Mouse (Mus musculus) monocyte, adult 2 months (primary cell): Measurements from ENCODE around the gene Olfr67.
"Not testable (repeated sequence)": the region's sequence is repeated elsewhere in the genome, so short reads cannot be mapped to it uniquely, and the experiment has no call there.

Experiments used
- DNase-seq, 2 experiments: peaks; one replicate each; pipeline ENCODE4 v3.0.0; 2022; ENCODE audit warnings: low spot score in 2 of 2, low read depth in 1 of 2

The Olfr67 gene

GRCm38 (mm10) chr7:103771494-103771893 is 20.1 kb downstream of the Olfr67 start, which contains the start of gene Olfr69:
Olfr69 (minus strand) TSS chr7:103771594.
- DNase-seq, result no peak

- not testable (repeated sequence) for DNase-seq
Observed at GRCm38 (mm10) chr7:103767687-103768086, 23.9 kb downstream of the Olfr67 start.

- not testable (repeated sequence) for DNase-seq
Observed at GRCm38 (mm10) chr7:103762212-103762611, 29.4 kb downstream of the Olfr67 start.

- no peak for DNase-seq
Observed at GRCm38 (mm10) chr7:103757233-103757632, 34.4 kb downstream of the Olfr67 start, which contains the start of gene Olfr630. Olfr630 (minus strand) TSS chr7:103757333.

GRCm38 (mm10) chr7:103744843-103745242 is 46.8 kb downstream of the Olfr67 start, which contains the start of gene Olfr629:
Olfr629 (minus strand) TSS chr7:103744943.
- DNase-seq, result no peak
